Mouse (Mus musculus): ENCODE measurements around the gene Crbn. TPM values are rescaled to one million over a fixed set of nuclear protein-coding genes. Genes with fewer than 3 reads are reported as not detected.

The Crbn gene
- polyA plus RNA-seq (2012; rRNA removed; ENCODE audit: low replicate concordance) = 3.4 and 4.6 TPM in 2 replicates

GRCm38 (mm10) chr6:106799333-106800226, at the start of gene Crbn:
Gene Crbn (minus strand): TSS chr6:106800077.

GRCm38 (mm10) chr6:106768640-106769289, 31.1 kb downstream of the Crbn start, which contains the start of gene Trnt1:
Gene Trnt1 (plus strand): TSS chr6:106769120.

GRCm38 (mm10) chr6:106748887-106749388, 50.9 kb downstream of the Crbn start, which contains the start of gene Il5ra:
Gene Il5ra (minus strand): TSS chr6:106749037.

Other genes starting within 250 kb of the Crbn start
- gene Il5ra, start 51.0 kb downstream of the Crbn start, polyA plus RNA-seq (2012; rRNA removed; ENCODE audit: low replicate concordance) = 0.05 TPM in 1 of 2 replicates, not detected in the other
- gene Trnt1, start 31.0 kb downstream of the Crbn start, polyA plus RNA-seq (2012; rRNA removed; ENCODE audit: low replicate concordance) = 3.2 and 14.2 TPM in 2 replicates

All from duodenum, adult 2 months (tissue).